28 mouse cellular contexts compared by ENCODE assay signal in the genomic region with DNA sequence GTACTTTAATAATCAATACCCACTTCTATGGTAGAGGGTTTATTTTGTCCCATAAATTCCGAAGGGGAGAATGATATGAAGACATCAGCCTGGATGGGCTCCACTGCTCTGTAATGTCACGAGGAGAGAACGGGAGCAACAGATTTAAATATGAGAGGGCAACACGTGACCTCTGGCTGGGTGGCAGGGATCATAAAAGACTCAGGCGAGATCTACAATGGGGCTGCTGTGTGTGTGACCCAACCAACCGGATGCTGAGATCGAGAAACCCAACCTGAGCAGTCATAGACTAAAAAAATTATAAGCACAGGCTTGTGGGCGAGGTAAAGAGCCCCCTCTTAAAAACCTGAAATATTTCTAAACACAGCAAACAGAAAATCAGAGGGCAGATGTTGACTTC.
DNase-seq lines count a peak whose midpoint lies in the region; ATAC-seq lines count a peak whose summit lies in the region.
"Had no signal": no experiment of that assay in that cellular context is flagged by ENCODE, and none has a peak within 500 bp of the region (broad histone marks: within the 10 kb centered on the region; RNA-seq: fewer than 3 reads in every experiment).

No protein-coding gene starts in this region.

- H3K9ac ChIP-seq in embryonic facial prominence, embryonic 15.5 days = no peak overlapping the region
- H3K9ac ChIP-seq in neural tube, embryonic 15.5 days (replicated peaks) = no peak overlapping the region
- H3K9ac ChIP-seq in limb, embryonic 12.5 days (replicated peaks) = no peak overlapping the region
- H3K9ac ChIP-seq: embryonic facial prominence, embryonic 13.5 days; forebrain, embryonic 13.5 days; forebrain, postnatal 0 days; heart, embryonic 13.5 days; hindbrain, embryonic 14.5 days had no signal

- intact Hi-C loops in gastrocnemius, postnatal 14 days (cut with DNase I; ENCODE audit: low total_unique reads) = no loop called here

- no peaks in the 10 kb centered on the region for H3K9me3 ChIP-seq in embryonic facial prominence, embryonic 15.5 days (replicated peaks)
- H3K9me3 ChIP-seq in embryonic facial prominence, embryonic 10.5 days = no peaks in the 10 kb centered on the region
- no peaks in the 10 kb centered on the region for H3K9me3 ChIP-seq in neural tube, embryonic 15.5 days (replicated peaks)
- H3K9me3 ChIP-seq in limb, embryonic 12.5 days = no peaks in the 10 kb centered on the region
- H3K9me3 ChIP-seq: embryonic facial prominence, embryonic 13.5 days; forebrain, embryonic 10.5 days; forebrain, embryonic 13.5 days; heart, embryonic 10.5 days; heart, embryonic 13.5 days had no signal

- ATAC-seq in embryonic facial prominence, embryonic 15.5 days (ENCODE audit: insufficient number of reproducible peaks, low FRiP score, low TSS enrichment, low read depth) = peak; percentile 41; the same call in 1 of the 2 replicates
- no peak for ATAC-seq in neural tube, embryonic 15.5 days (ENCODE audit: low FRiP score)
- ATAC-seq in limb, embryonic 12.5 days (ENCODE audit: insufficient number of reproducible peaks, insufficient read depth, low FRiP score, low TSS enrichment, low read depth) = no peak
- ATAC-seq: forebrain, embryonic 13.5 days; forebrain, postnatal 0 days; hindbrain, postnatal 0 days; Patski had no signal

- no peaks in the 10 kb centered on the region for H3K27me3 ChIP-seq in embryonic facial prominence, embryonic 15.5 days
- H3K27me3 ChIP-seq in embryonic facial prominence, embryonic 10.5 days (replicated peaks; ENCODE audit: low read depth, poor library complexity, severe bottlenecking) = peaks cover 50% of the 10 kb centered on the region
- no peaks in the 10 kb centered on the region for H3K27me3 ChIP-seq in neural tube, embryonic 15.5 days (replicated peaks)
- H3K27me3 ChIP-seq in limb, embryonic 12.5 days = peaks cover 11% of the 10 kb centered on the region
- H3K27me3 ChIP-seq: CH12.LX; embryonic facial prominence, embryonic 13.5 days; forebrain, embryonic 13.5 days; heart, embryonic 13.5 days had no signal

- peaks cover 20% of the 10 kb centered on the region for H3K4me1 ChIP-seq in embryonic facial prominence, embryonic 15.5 days
- H3K4me1 ChIP-seq in embryonic facial prominence, embryonic 10.5 days = peaks cover 38% of the 10 kb centered on the region
- peaks cover 33% of the 10 kb centered on the region for H3K4me1 ChIP-seq in neural tube, embryonic 15.5 days
- H3K4me1 ChIP-seq in limb, embryonic 12.5 days (replicated peaks) = peaks cover 28% of the 10 kb centered on the region
- H3K4me1 ChIP-seq: heart, embryonic 13.5 days had no signal

- H3K36me3 ChIP-seq in embryonic facial prominence, embryonic 15.5 days = no peaks in the 10 kb centered on the region
- no peaks in the 10 kb centered on the region for H3K36me3 ChIP-seq in embryonic facial prominence, embryonic 10.5 days (replicated peaks)
- H3K36me3 ChIP-seq in neural tube, embryonic 15.5 days = no peaks in the 10 kb centered on the region
- H3K36me3 ChIP-seq in limb, embryonic 12.5 days = no peaks in the 10 kb centered on the region
- H3K36me3 ChIP-seq: embryonic facial prominence, embryonic 13.5 days; forebrain, embryonic 10.5 days; G1E; heart, embryonic 10.5 days; heart, embryonic 13.5 days had no signal

- H3K4me3 ChIP-seq in embryonic facial prominence, embryonic 15.5 days (replicated peaks) = no peak overlapping the region
- no peak overlapping the region for H3K4me3 ChIP-seq in embryonic facial prominence, embryonic 10.5 days
- H3K4me3 ChIP-seq in neural tube, embryonic 15.5 days (replicated peaks) = no peak overlapping the region
- no peak overlapping the region for H3K4me3 ChIP-seq in limb, embryonic 12.5 days (replicated peaks)
- H3K4me3 ChIP-seq: embryonic facial prominence, embryonic 13.5 days; forebrain, embryonic 10.5 days; forebrain, embryonic 13.5 days; heart, adult 2 months; heart, embryonic 10.5 days; heart, embryonic 13.5 days had no signal

- no peak overlapping the region for H3K4me2 ChIP-seq in embryonic facial prominence, embryonic 15.5 days (replicated peaks)
- no peak overlapping the region for H3K4me2 ChIP-seq in neural tube, embryonic 15.5 days
- H3K4me2 ChIP-seq in limb, embryonic 12.5 days = no peak overlapping the region
- H3K4me2 ChIP-seq: embryonic facial prominence, embryonic 13.5 days; forebrain, embryonic 13.5 days; heart, embryonic 13.5 days; hindbrain, embryonic 14.5 days had no signal

- no peak overlapping the region for H3K27ac ChIP-seq in embryonic facial prominence, embryonic 15.5 days (replicated peaks)
- no peak overlapping the region for H3K27ac ChIP-seq in embryonic facial prominence, embryonic 10.5 days (replicated peaks)
- 0 out of 2 replicates have a peak overlapping the region, but pooled peaks have one; percentile 2 for H3K27ac ChIP-seq in neural tube, embryonic 15.5 days (replicated peaks)
- 0 out of 2 replicates have a peak overlapping the region, but pooled peaks have one; percentile 41 for H3K27ac ChIP-seq in limb, embryonic 12.5 days
- H3K27ac ChIP-seq: embryonic facial prominence, embryonic 13.5 days; forebrain, embryonic 10.5 days; forebrain, embryonic 13.5 days; heart, adult 2 months; heart, embryonic 10.5 days; heart, embryonic 13.5 days; hindbrain, embryonic 14.5 days; hindbrain, postnatal 0 days had no signal

- WGBS in embryonic facial prominence, embryonic 15.5 days = 67% methylated on average over 8 of the region's 8 CpGs
- WGBS in embryonic facial prominence, embryonic 10.5 days = 63% methylated on average over 8 of the region's 8 CpGs
- WGBS in neural tube, embryonic 15.5 days = 34% methylated on average over 8 of the region's 8 CpGs
- 25% methylated on average over 8 of the region's 8 CpGs for WGBS in limb, embryonic 12.5 days

- no peak for DNase-seq in embryonic facial prominence, embryonic 10.5 days (ENCODE audit: low spot score)
- DNase-seq in neural tube, embryonic 10.5 days (ENCODE audit: extremely low spot score, low spot score) = no peak
- DNase-seq in adrenal gland, adult 2 months = no peak
- no peak for DNase-seq in gastrocnemius, postnatal 14 days
- DNase-seq in frontal cortex, postnatal 14 days (ENCODE audit: low spot score in 2 of 2) = no peak
- DNase-seq: adrenal gland, postnatal 14 days; cerebellum, adult 11 months; cerebellum, adult 2 months; cerebellum, adult 9-11 months; cerebellum, postnatal 25 days; forebrain, postnatal 0 days; gastrocnemius, postnatal 36 days; heart, adult 2 months; heart, postnatal 14 days; heart, postnatal 4 days had no signal

Comparison
In these comparisons a context has a peak if more than half of its experiments do, and no peak if none do; other contexts are left out.
1. H3K27ac ChIP-seq: peak in neural tube, embryonic 15.5 days (single experiment) and limb, embryonic 12.5 days (single experiment); none in embryonic facial prominence, embryonic 15.5 days (single experiment) and embryonic facial prominence, embryonic 10.5 days (single experiment).